Mouse (Mus musculus): Measurements from ENCODE around the gene B230118H07Rik. TPM values are rescaled to one million over a fixed set of nuclear protein-coding genes. Genes with fewer than 3 reads are reported as not detected.

B230118H07Rik gene
- total RNA-seq, 2 experiments from 2014 or later: 28.5 to 32.6 TPM

GRCm38 (mm10) chr2:101525503-101526381 lies 123.6 kb downstream of the B230118H07Rik start:
- peak; percentile 60 to 83 for DNase-seq (ENCODE audit: low spot score in 2 of 2)

- DNase-seq (ENCODE audit: low spot score in 2 of 2): no peak
Measured at GRCm38 (mm10) chr2:101525091-101525490, 124.2 kb downstream of the B230118H07Rik start.

- DNase-seq (ENCODE audit: low spot score in 2 of 2): no peak
Measured at GRCm38 (mm10) chr2:101520503-101520902, 128.8 kb downstream of the B230118H07Rik start.

GRCm38 (mm10) chr2:101519928-101520327 lies 129.4 kb downstream of the B230118H07Rik start:
- no peak for DNase-seq (ENCODE audit: low spot score in 2 of 2)

Other genes starting within 250 kb of the B230118H07Rik start
- gene Rag2, start 24.8 kb downstream of the B230118H07Rik start, total RNA-seq (2021): not detected
- under 1 TPM; 0.21 to 0.25 TPM for gene Rag1, start within 50 bp of the B230118H07Rik start, total RNA-seq (2021)
- 10 to 100 TPM; 12.5 to 12.8 TPM for gene Traf6, start 28.9 kb upstream of the B230118H07Rik start, total RNA-seq (2021)
- gene Prr5l, start 233.5 kb upstream of the B230118H07Rik start, total RNA-seq (2021): 1 to 10 TPM; 3.7 to 7.0 TPM
- 10 to 100 TPM; 37.5 to 43.3 TPM for gene Commd9, start 236.7 kb upstream of the B230118H07Rik start, total RNA-seq (2021)

Measured in layer of hippocampus, postnatal 14 days (tissue).